Mouse (Mus musculus) testis, adult 2 months (tissue): ENCODE results near the gene Arvcf.

ENCODE experiments used
- CTCF ChIP-seq: fragments of 200-500 bp; IDR thresholded peaks from 2 replicates; pipeline ENCODE4 v1.5.1; 2012; ENCODE audit warnings: low read depth, mild to moderate bottlenecking, inconsistent platforms, low read length, moderate library complexity; ENCODE audit not compliant: control insufficient read depth, insufficient read depth, insufficient replicate concordance
- POLR2A ChIP-seq: fragments of 200-500 bp; IDR thresholded peaks from 2 replicates; pipeline ENCODE4 v1.6.1; 2012; ENCODE audit warnings: low read depth, mild to moderate bottlenecking, inconsistent platforms, low read length, moderate library complexity; ENCODE audit not compliant: control insufficient read depth

DNA sequence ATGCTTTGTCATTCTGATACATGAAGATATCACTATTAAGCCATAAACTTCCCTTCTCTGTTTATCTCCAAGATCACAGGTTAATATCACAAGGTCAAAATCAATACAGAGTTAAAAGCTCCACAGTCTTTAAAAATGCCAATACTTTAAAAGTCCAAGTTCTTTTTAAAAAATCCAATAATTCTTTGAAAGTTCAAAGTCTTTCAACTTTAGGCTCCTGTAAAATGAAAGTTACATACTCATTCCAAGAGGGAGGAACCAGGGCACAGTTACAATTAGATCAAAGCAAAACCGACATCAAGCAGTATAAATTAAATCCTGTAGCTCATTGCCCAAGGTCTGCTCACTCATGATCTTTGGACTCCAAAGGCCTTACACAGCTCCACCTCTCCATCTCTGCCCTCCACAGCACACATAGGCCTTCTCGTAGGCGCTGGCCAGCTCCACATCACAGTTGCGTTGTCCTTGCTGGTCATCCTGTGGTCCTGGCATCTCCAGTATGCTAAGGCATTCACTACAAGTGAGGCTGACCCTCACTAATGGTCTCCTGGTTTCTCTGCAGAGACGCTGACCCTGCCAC is 85.4 kb downstream of the Arvcf start:
- TF ChIP-seq POLR2A (no peak), CTCF (no peak)
